20 mouse cellular contexts compared by ENCODE assay signal in genomic region chr19:56955568-56956513, GRCm38 (mm10). TPM values are rescaled to one million over a fixed set of nuclear protein-coding genes. Genes with fewer than 3 reads are reported as not detected.
A peak's percentile ranks its signal among the peaks of the same experiment; 100 is the strongest.
DNase-seq lines count a peak whose midpoint lies in the region; ATAC-seq and TF ChIP-seq lines count a peak whose summit lies in the region.
"Had no signal": no experiment of that assay in that cellular context is flagged by ENCODE, and none has a peak within 500 bp of the region (broad histone marks: within the 10 kb centered on the region; RNA-seq: fewer than 3 reads in every experiment).

No protein-coding gene starts in this region.

- H3K4me1 ChIP-seq in forebrain, postnatal 0 days (ENCODE audit: insufficient read depth), result no peaks in the 10 kb centered on the region
- H3K4me1 ChIP-seq in forebrain, embryonic 16.5 days (replicated peaks; ENCODE audit: control insufficient read depth, insufficient read depth, low read length), result no peaks in the 10 kb centered on the region
- H3K4me1 ChIP-seq: limb, embryonic 12.5 days; liver, embryonic 12.5 days; neural tube, embryonic 12.5 days had no signal

- WGBS in forebrain, postnatal 0 days, result 77% methylated on average over 20 of the region's 20 CpGs
- WGBS in forebrain, embryonic 16.5 days, result 78% methylated on average over 20 of the region's 20 CpGs

- no peak overlapping the region for H3K4me2 ChIP-seq in forebrain, postnatal 0 days (ENCODE audit: low read depth)
- no peak overlapping the region for H3K4me2 ChIP-seq in forebrain, embryonic 16.5 days (ENCODE audit: low read length)
- H3K4me2 ChIP-seq: limb, embryonic 12.5 days; liver, embryonic 12.5 days; lung, embryonic 14.5 days; neural tube, embryonic 12.5 days had no signal

- no peaks in the 10 kb centered on the region for H3K9me3 ChIP-seq in forebrain, postnatal 0 days (ENCODE audit: low read length)
- no peaks in the 10 kb centered on the region for H3K9me3 ChIP-seq in forebrain, embryonic 16.5 days (ENCODE audit: control insufficient read depth, low read length)
- H3K9me3 ChIP-seq: limb, embryonic 12.5 days; liver, embryonic 12.5 days; midbrain, embryonic 10.5 days; neural tube, embryonic 12.5 days had no signal

- TF ChIP-seq CTCF in forebrain, postnatal 0 days (IDR thresholded peaks at IDR 0.05; ENCODE audit: low read depth), result no peak

- DNase-seq in forebrain, postnatal 0 days, result peak; percentile 10
- DNase-seq in layer of hippocampus, postnatal 14 days (ENCODE audit: low spot score in 2 of 2), result peak; percentile 17 to 54
- no peak for DNase-seq in layer of hippocampus, postnatal 25 days (ENCODE audit: extremely low spot score in 1 of 2, low spot score in 1 of 2)
- DNase-seq in brain, adult 2 months (ENCODE audit: low read depth, low spot score), result peak; percentile 35
- DNase-seq in mesoderm, embryonic 11.5 days (ENCODE audit: low read depth, low spot score), result peak; percentile 27
- no peak for DNase-seq in cerebellum, adult 9-11 months
- DNase-seq: cerebellum, adult 8-10 months; kidney, adult 11 months; right cerebral cortex, postnatal 14 days had no signal

- ATAC-seq in forebrain, postnatal 0 days, result peak; percentile 62
- no peak for ATAC-seq in forebrain, embryonic 16.5 days
- ATAC-seq: forebrain, embryonic 14.5 days; liver, embryonic 12.5 days had no signal

- no peak overlapping the region for H3K9ac ChIP-seq in forebrain, postnatal 0 days
- no peak overlapping the region for H3K9ac ChIP-seq in forebrain, embryonic 16.5 days (replicated peaks; ENCODE audit: low read depth, low read length)
- H3K9ac ChIP-seq: limb, embryonic 12.5 days; liver, embryonic 12.5 days; lung, embryonic 14.5 days; neural tube, embryonic 12.5 days had no signal

- no peak overlapping the region for H3K27ac ChIP-seq in forebrain, postnatal 0 days (ENCODE audit: low read depth, low read length)
- H3K27ac ChIP-seq in forebrain, embryonic 16.5 days (ENCODE audit: low read length), result no peak overlapping the region
- H3K27ac ChIP-seq: kidney, postnatal 0 days; limb, embryonic 12.5 days; liver, embryonic 12.5 days; midbrain, embryonic 10.5 days; neural tube, embryonic 12.5 days had no signal

- H3K27me3 ChIP-seq in forebrain, postnatal 0 days (ENCODE audit: insufficient read depth, low read length), result no peaks in the 10 kb centered on the region
- H3K27me3 ChIP-seq in forebrain, embryonic 16.5 days (replicated peaks; ENCODE audit: control insufficient read depth, insufficient read depth, low read length), result no peaks in the 10 kb centered on the region
- H3K27me3 ChIP-seq: limb, embryonic 12.5 days; liver, embryonic 12.5 days; neural tube, embryonic 12.5 days had no signal

- H3K4me3 ChIP-seq in forebrain, postnatal 0 days (ENCODE audit: low read depth, low read length), result no peak overlapping the region
- no peak overlapping the region for H3K4me3 ChIP-seq in forebrain, embryonic 16.5 days (replicated peaks; ENCODE audit: low read length)
- H3K4me3 ChIP-seq: limb, embryonic 12.5 days; liver, embryonic 12.5 days; midbrain, embryonic 10.5 days; neural tube, embryonic 12.5 days had no signal

- no peaks in the 10 kb centered on the region for H3K36me3 ChIP-seq in forebrain, postnatal 0 days (ENCODE audit: insufficient read depth)
- no peaks in the 10 kb centered on the region for H3K36me3 ChIP-seq in forebrain, embryonic 16.5 days (ENCODE audit: control insufficient read depth, insufficient read depth)
- H3K36me3 ChIP-seq: limb, embryonic 12.5 days; liver, embryonic 12.5 days; midbrain, embryonic 10.5 days; neural tube, embryonic 12.5 days had no signal

RNA-seq across cellular contexts. Expression of gene Afap1l2, which starts 52.2 kb away (rescaled TPM):
- total RNA-seq in forebrain, postnatal 0 days (2014; rRNA removed), result 11.6 and 12.7 TPM in 2 replicates
- 8.5 and 10.1 TPM in 2 replicates for polyA plus RNA-seq in forebrain, postnatal 0 days (2015; fragmentation: Nextera tagmentation; extraction: Ambion mirVana)
- 8.9 and 9.9 TPM in 2 replicates for polyA plus RNA-seq in forebrain, embryonic 16.5 days (2015; fragmentation: Nextera tagmentation; extraction: Ambion mirVana)
- 10 to 100 TPM; 20.0 to 21.3 TPM for total RNA-seq in layer of hippocampus, postnatal 14 days (2021)
- 10 to 100 TPM; 12.6 to 13.7 TPM for total RNA-seq in layer of hippocampus, postnatal 25 days (2021)
- total RNA-seq: common myeloid progenitor, adult 5-6 weeks; hematopoietic stem cell, adult 5-6 weeks; monocyte, adult 5-6 weeks had no signal

Comparison
In these comparisons a context has a peak if more than half of its experiments do, and no peak if none do; other contexts are left out.
1. DNase-seq: peak in forebrain, postnatal 0 days (single experiment), layer of hippocampus, postnatal 14 days (2 of 2), brain, adult 2 months (single experiment) and mesoderm, embryonic 11.5 days (single experiment); none in layer of hippocampus, postnatal 25 days (0 of 2) and cerebellum, adult 9-11 months (single experiment).